In genomic region chr12:98737801-98738350, GRCm38 (mm10) we compare ENCODE assay signal across 8 mouse cellular contexts. TPM values are rescaled to one million over a fixed set of nuclear protein-coding genes. Genes with fewer than 3 reads are reported as not detected.
A peak's percentile ranks its signal among the peaks of the same experiment; 100 is the strongest.
DNase-seq lines count a peak whose midpoint lies in the region; ATAC-seq and TF ChIP-seq lines count a peak whose summit lies in the region.

No protein-coding gene starts in this region.

- peak; percentile 16 for DNase-seq in adrenal gland, postnatal 14 days
- no peak for DNase-seq in adrenal gland, adult 8-10 months
- DNase-seq in heart, postnatal 0 days (ENCODE audit: low spot score): peak; percentile 33
- DNase-seq in liver, embryonic 14.5 days (ENCODE audit: low read depth in 3 of 3, low spot score in 3 of 3): no peak
- no peak for DNase-seq in left cerebral cortex, adult 8-10 months (ENCODE audit: low spot score in 2 of 2)
- no peak for DNase-seq in layer of hippocampus, postnatal 10 days (ENCODE audit: low spot score in 2 of 2)

- 7% methylated on average over 7 of the region's 7 CpGs for WGBS in heart, postnatal 0 days
- WGBS in liver, embryonic 14.5 days (ENCODE audit: insufficient replicate concordance): 9% methylated on average over 7 of the region's 7 CpGs
- WGBS in stomach, embryonic 16.5 days: 9% methylated on average over 7 of the region's 7 CpGs

- H3K4me1 ChIP-seq in bone marrow macrophage, adult 2 months (ENCODE audit: control insufficient read depth, insufficient read depth, low read length): peaks cover 16% of the 10 kb centered on the region
- H3K4me1 ChIP-seq in heart, postnatal 0 days (ENCODE audit: control insufficient read depth, insufficient read depth): peaks cover 31% of the 10 kb centered on the region
- H3K4me1 ChIP-seq in liver, embryonic 14.5 days (replicated peaks; ENCODE audit: control insufficient read depth in 2 of 2, insufficient read depth in 2 of 2, low read length in 1 of 2): peaks cover 11 to 14% of the 10 kb centered on the region in 2 experiments
- peaks cover 23% of the 10 kb centered on the region for H3K4me1 ChIP-seq in stomach, embryonic 16.5 days (ENCODE audit: control insufficient read depth, insufficient read depth, low read length)

- peak; percentile 26 for ATAC-seq in heart, postnatal 0 days (ENCODE audit: insufficient read depth, low read depth)
- no peak for ATAC-seq in liver, embryonic 14.5 days (ENCODE audit: insufficient read depth)
- no peak for ATAC-seq in stomach, embryonic 16.5 days (ENCODE audit: insufficient read depth, low FRiP score)

- peak overlapping the region; percentile 67 for H3K4me2 ChIP-seq in heart, postnatal 0 days (ENCODE audit: low read depth, low read length)
- H3K4me2 ChIP-seq in liver, embryonic 14.5 days (ENCODE audit: low read depth): peak overlapping the region; percentile 50
- peak overlapping the region; percentile 66 for H3K4me2 ChIP-seq in stomach, embryonic 16.5 days (ENCODE audit: low read depth, low read length)

- peak overlapping the region; percentile 68 for H3K4me3 ChIP-seq in bone marrow macrophage, adult 2 months (ENCODE audit: insufficient read depth, low read length)
- H3K4me3 ChIP-seq in heart, postnatal 0 days (ENCODE audit: low read depth, low read length): peak overlapping the region; percentile 75
- H3K4me3 ChIP-seq in liver, embryonic 14.5 days (ENCODE audit: insufficient read depth in 1 of 2, low read depth in 2 of 2, low read length in 2 of 2): peak overlapping the region in 1 of 2 experiments; percentile 51; a peak in 3 of 4 replicates
- H3K4me3 ChIP-seq in stomach, embryonic 16.5 days (replicated peaks; ENCODE audit: low read length): peak overlapping the region; percentile 77

- H3K27me3 ChIP-seq in heart, postnatal 0 days (ENCODE audit: control insufficient read depth, insufficient read depth, low read length): no peaks in the 10 kb centered on the region
- peaks cover 47% of the 10 kb centered on the region for H3K27me3 ChIP-seq in liver, embryonic 14.5 days (ENCODE audit: control insufficient read depth, insufficient read depth, low read length)
- no peaks in the 10 kb centered on the region for H3K27me3 ChIP-seq in stomach, embryonic 16.5 days (ENCODE audit: control insufficient read depth, insufficient read depth, low read length)

- H3K27ac ChIP-seq in bone marrow macrophage, adult 2 months (ENCODE audit: insufficient read depth, low read depth, low read length): no peak overlapping the region
- H3K27ac ChIP-seq in heart, postnatal 0 days (ENCODE audit: low read depth): peak overlapping the region; percentile 93
- no peak overlapping the region for H3K27ac ChIP-seq in liver, embryonic 14.5 days
- H3K27ac ChIP-seq in stomach, embryonic 16.5 days (ENCODE audit: low read length): peak overlapping the region; percentile 94

- no peak for TF ChIP-seq POLR2A in bone marrow macrophage, adult 2 months (IDR thresholded peaks at IDR 0.05; ENCODE audit: borderline replicate concordance, low read depth, low read length)

- no peak for TF ChIP-seq CTCF in bone marrow macrophage, adult 2 months (IDR thresholded peaks at IDR 0.05; ENCODE audit: low read depth, low read length)
- no peak for TF ChIP-seq CTCF in heart, postnatal 0 days (IDR thresholded peaks at IDR 0.05; ENCODE audit: low read depth)
- TF ChIP-seq CTCF in liver, embryonic 14.5 days (IDR thresholded peaks at IDR 0.05; ENCODE audit: low read depth): no peak

- no peaks in the 10 kb centered on the region for H3K36me3 ChIP-seq in heart, postnatal 0 days (replicated peaks; ENCODE audit: control insufficient read depth, insufficient read depth, low read length)
- H3K36me3 ChIP-seq in liver, embryonic 14.5 days (replicated peaks; ENCODE audit: control insufficient read depth, insufficient read depth, low read depth): no peaks in the 10 kb centered on the region
- no peaks in the 10 kb centered on the region for H3K36me3 ChIP-seq in stomach, embryonic 16.5 days (ENCODE audit: control insufficient read depth, insufficient read depth, low read length)

- no peak for TF ChIP-seq EP300 in heart, postnatal 0 days (IDR thresholded peaks at IDR 0.05; ENCODE audit: low read depth)
- TF ChIP-seq EP300 in liver, embryonic 14.5 days (IDR thresholded peaks at IDR 0.05; ENCODE audit: low read depth): no peak

- peak overlapping the region; percentile 86 for H3K9ac ChIP-seq in heart, postnatal 0 days (replicated peaks; ENCODE audit: low read depth, low read length)
- no peak overlapping the region for H3K9ac ChIP-seq in liver, embryonic 14.5 days (replicated peaks)
- H3K9ac ChIP-seq in stomach, embryonic 16.5 days (ENCODE audit: low read length): peak overlapping the region; percentile 98

- H3K9me3 ChIP-seq in heart, postnatal 0 days (replicated peaks; ENCODE audit: control insufficient read depth, low read length): no peaks in the 10 kb centered on the region
- H3K9me3 ChIP-seq in liver, embryonic 14.5 days (ENCODE audit: control insufficient read depth, low read length): no peaks in the 10 kb centered on the region
- no peaks in the 10 kb centered on the region for H3K9me3 ChIP-seq in stomach, embryonic 16.5 days (replicated peaks; ENCODE audit: control insufficient read depth, low read length)

RNA-seq across cellular contexts. Expression of gene Ptpn21, which starts 0.7 kb away (rescaled TPM):
- total RNA-seq in adrenal gland, postnatal 14 days (2021): 18.5 and 19.8 TPM in 2 replicates
- total RNA-seq in adrenal gland, adult 8-10 months (2022): 10 to 100 TPM; 18.8 to 37.6 (median 27.7) TPM
- 4.4 and 6.0 TPM in 2 replicates for polyA plus RNA-seq in bone marrow macrophage, adult 2 months (2012; ENCODE audit: insufficient read depth, insufficient read length, missing spikeins)
- 8.7 and 16.0 TPM in 2 replicates for total RNA-seq in heart, postnatal 0 days (2014; rRNA removed; ENCODE audit: low replicate concordance)
- polyA plus RNA-seq in heart, postnatal 0 days (2015; fragmentation: Nextera tagmentation; extraction: Ambion mirVana): 5.4 and 6.0 TPM in 2 replicates
- 1.6 and 1.9 TPM in 2 replicates for polyA plus RNA-seq in liver, embryonic 14.5 days (2012; rRNA removed)
- 2.3 and 2.4 TPM in 2 replicates for polyA plus RNA-seq in liver, embryonic 14.5 days (2014; fragmentation: Nextera tagmentation; extraction: Ambion mirVana)
- 7.6 and 9.0 TPM in 2 replicates for polyA plus RNA-seq in stomach, embryonic 16.5 days (2015; fragmentation: Nextera tagmentation; extraction: Ambion mirVana)
- 10 to 100 TPM in 2 of 4 experiments, 1 to 10 TPM in 2; 8.3 to 10.9 (median 9.9) TPM for total RNA-seq in left cerebral cortex, adult 8-10 months (2022)
- 1 to 10 TPM; 5.8 to 7.3 TPM for total RNA-seq in layer of hippocampus, postnatal 10 days (2021)

RNA-seq across cellular contexts. Expression of gene Zc3h14, which starts 8.9 kb away (rescaled TPM):
- total RNA-seq in adrenal gland, postnatal 14 days (2021): 81.2 and 89.7 TPM in 2 replicates
- total RNA-seq in adrenal gland, adult 8-10 months (2022): 100 to 1,000 TPM in 2 of 4 experiments, 10 to 100 TPM in 2; 76.0 to 104 (median 90.1) TPM
- 59.5 and 76.4 TPM in 2 replicates for polyA plus RNA-seq in bone marrow macrophage, adult 2 months (2012; ENCODE audit: insufficient read depth, insufficient read length, missing spikeins)
- total RNA-seq in heart, postnatal 0 days (2014; rRNA removed; ENCODE audit: low replicate concordance): 73.1 TPM in 2 replicates
- polyA plus RNA-seq in heart, postnatal 0 days (2015; fragmentation: Nextera tagmentation; extraction: Ambion mirVana): 64.4 and 64.6 TPM in 2 replicates
- polyA plus RNA-seq in liver, embryonic 14.5 days (2012; rRNA removed): 25.5 and 35.1 TPM in 2 replicates
- 36.9 and 42.4 TPM in 2 replicates for polyA plus RNA-seq in liver, embryonic 14.5 days (2014; fragmentation: Nextera tagmentation; extraction: Ambion mirVana)
- polyA plus RNA-seq in stomach, embryonic 16.5 days (2015; fragmentation: Nextera tagmentation; extraction: Ambion mirVana): 89.8 and 97.5 TPM in 2 replicates
- 100 to 1,000 TPM; 100 to 108 (median 104) TPM for total RNA-seq in left cerebral cortex, adult 8-10 months (2022)
- total RNA-seq in layer of hippocampus, postnatal 10 days (2021): 100 to 1,000 TPM; 103 to 104 TPM

Comparison
In these comparisons a context has a peak if more than half of its experiments do, and no peak if none do; other contexts are left out.
1. DNase-seq: peak in adrenal gland, postnatal 14 days (single experiment) and heart, postnatal 0 days (single experiment); none in adrenal gland, adult 8-10 months (single experiment), liver, embryonic 14.5 days (0 of 3), left cerebral cortex, adult 8-10 months (0 of 2) and layer of hippocampus, postnatal 10 days (0 of 2).
2. H3K27ac ChIP-seq: peak in heart, postnatal 0 days (single experiment) and stomach, embryonic 16.5 days (single experiment); none in bone marrow macrophage, adult 2 months (single experiment) and liver, embryonic 14.5 days (single experiment).
3. Peak in every context shown above with its lines, with median percentiles within 50 percentile points of each other: H3K4me2 ChIP-seq.